In the genomic region with DNA sequence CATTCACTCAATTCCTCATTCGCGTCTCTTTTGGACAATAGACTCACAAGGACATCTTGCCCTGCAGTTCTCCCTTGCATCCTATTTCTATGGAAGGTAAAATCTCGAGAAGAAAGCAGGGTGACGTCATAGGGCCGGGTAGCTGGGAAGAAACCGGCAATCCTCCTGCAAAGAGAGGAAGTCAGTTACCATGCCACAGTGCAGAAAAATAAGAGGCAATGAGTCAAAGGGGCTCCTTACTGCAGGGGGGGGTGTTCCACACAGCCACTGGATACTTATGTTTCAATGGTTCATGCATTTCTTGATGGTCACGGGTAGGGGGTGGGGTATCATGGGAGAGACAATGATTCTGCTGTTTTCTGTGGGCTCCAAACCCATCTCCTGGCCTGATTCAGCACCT, we compare ENCODE assay signal across 24 mouse cellular contexts. TPM values are rescaled to one million over a fixed set of nuclear protein-coding genes. Genes with fewer than 3 reads are reported as not detected.
DNase-seq lines count a peak whose midpoint lies in the region; ATAC-seq lines count a peak whose summit lies in the region.
"Had no signal": no experiment of that assay in that cellular context is flagged by ENCODE, and none has a peak within 500 bp of the region (broad histone marks: within the 10 kb centered on the region; RNA-seq: fewer than 3 reads in every experiment).

No protein-coding gene starts in this region.

- peak; percentile 26 for DNase-seq in kidney, postnatal 10 days
- peak; percentile 75 for DNase-seq in midbrain, embryonic 11.5 days (ENCODE audit: low spot score, missing footprints)
- DNase-seq in midbrain, embryonic 14.5 days = no peak
- DNase-seq in spleen, postnatal 10 days (ENCODE audit: low spot score in 2 of 2) = no peak
- no peak for DNase-seq in thymus, postnatal 36 days
- DNase-seq: adrenal gland, adult 2 months; adrenal gland, postnatal 10 days; adrenal gland, postnatal 25 days; cerebellum, adult 11-12 months; cerebellum, adult 2 months; cerebellum, adult 9-10 months; cerebellum, postnatal 10 days; cerebellum, postnatal 25 days had no signal

- no peak overlapping the region for H3K4me2 ChIP-seq in kidney, embryonic 14.5 days (replicated peaks; ENCODE audit: low read depth, low read length)
- no peak overlapping the region for H3K4me2 ChIP-seq in midbrain, embryonic 11.5 days
- H3K4me2 ChIP-seq in midbrain, embryonic 14.5 days (ENCODE audit: low read length) = no peak overlapping the region
- H3K4me2 ChIP-seq: embryonic facial prominence, embryonic 12.5 days; forebrain, embryonic 13.5 days; forebrain, embryonic 15.5 days had no signal

- H3K4me1 ChIP-seq in kidney, embryonic 14.5 days (ENCODE audit: control insufficient read depth, insufficient read depth, low read length) = no peaks in the 10 kb centered on the region
- no peaks in the 10 kb centered on the region for H3K4me1 ChIP-seq in midbrain, embryonic 11.5 days (ENCODE audit: control insufficient read depth, insufficient read depth, low read length)
- no peaks in the 10 kb centered on the region for H3K4me1 ChIP-seq in midbrain, embryonic 14.5 days (ENCODE audit: control insufficient read depth, insufficient read depth, low read length)
- H3K4me1 ChIP-seq: embryonic facial prominence, embryonic 10.5 days; embryonic facial prominence, embryonic 12.5 days; forebrain, embryonic 13.5 days; forebrain, embryonic 15.5 days had no signal

- H3K36me3 ChIP-seq in kidney, embryonic 14.5 days (ENCODE audit: control insufficient read depth, insufficient read depth, low read length) = no peaks in the 10 kb centered on the region
- no peaks in the 10 kb centered on the region for H3K36me3 ChIP-seq in midbrain, embryonic 11.5 days (ENCODE audit: control insufficient read depth, insufficient read depth, low read length)
- no peaks in the 10 kb centered on the region for H3K36me3 ChIP-seq in midbrain, embryonic 14.5 days (ENCODE audit: control insufficient read depth, insufficient read depth, low read length)
- H3K36me3 ChIP-seq: embryonic facial prominence, embryonic 10.5 days; embryonic facial prominence, embryonic 12.5 days; forebrain, embryonic 15.5 days had no signal

- H3K27ac ChIP-seq in kidney, embryonic 14.5 days (ENCODE audit: low read depth, low read length) = no peak overlapping the region
- H3K27ac ChIP-seq in midbrain, embryonic 11.5 days (ENCODE audit: low read depth, low read length) = no peak overlapping the region
- no peak overlapping the region for H3K27ac ChIP-seq in midbrain, embryonic 14.5 days (replicated peaks; ENCODE audit: low read depth, low read length)
- H3K27ac ChIP-seq: embryonic facial prominence, embryonic 10.5 days; embryonic facial prominence, embryonic 12.5 days; forebrain, embryonic 13.5 days; forebrain, embryonic 15.5 days had no signal

- WGBS in kidney, embryonic 14.5 days = 71% methylated on average over 7 of the region's 7 CpGs
- WGBS in midbrain, embryonic 11.5 days = 78% methylated on average over 7 of the region's 7 CpGs
- 62% methylated on average over 7 of the region's 7 CpGs for WGBS in midbrain, embryonic 14.5 days

- H3K4me3 ChIP-seq in kidney, embryonic 14.5 days (ENCODE audit: low read length) = no peak overlapping the region
- no peak overlapping the region for H3K4me3 ChIP-seq in midbrain, embryonic 11.5 days (ENCODE audit: low read depth, low read length)
- no peak overlapping the region for H3K4me3 ChIP-seq in midbrain, embryonic 14.5 days (replicated peaks; ENCODE audit: low read depth, low read length)
- H3K4me3 ChIP-seq: embryonic facial prominence, embryonic 10.5 days; embryonic facial prominence, embryonic 12.5 days; forebrain, embryonic 13.5 days; forebrain, embryonic 15.5 days had no signal

- no peaks in the 10 kb centered on the region for H3K9me3 ChIP-seq in kidney, embryonic 14.5 days (ENCODE audit: control insufficient read depth, low read length)
- no peaks in the 10 kb centered on the region for H3K9me3 ChIP-seq in midbrain, embryonic 11.5 days (ENCODE audit: control insufficient read depth, low read length)
- H3K9me3 ChIP-seq in midbrain, embryonic 14.5 days (ENCODE audit: control insufficient read depth, low read length) = no peaks in the 10 kb centered on the region
- H3K9me3 ChIP-seq: embryonic facial prominence, embryonic 12.5 days; forebrain, embryonic 13.5 days; forebrain, embryonic 15.5 days had no signal

- ATAC-seq in kidney, embryonic 14.5 days (ENCODE audit: low FRiP score, low TSS enrichment) = no peak
- no peak for ATAC-seq in midbrain, embryonic 11.5 days (ENCODE audit: low FRiP score)
- no peak for ATAC-seq in midbrain, embryonic 14.5 days (ENCODE audit: low FRiP score, low TSS enrichment)
- ATAC-seq in granulocyte monocyte progenitor cell, adult 5-6 weeks (replicated peaks; ENCODE audit: poor library complexity, severe bottlenecking) = peak; percentile 30
- ATAC-seq in megakaryocyte progenitor cell, adult 5-6 weeks (replicated peaks; ENCODE audit: poor library complexity) = peak; percentile 44
- ATAC-seq: forebrain, embryonic 13.5 days; forebrain, embryonic 15.5 days had no signal

- H3K27me3 ChIP-seq in kidney, embryonic 14.5 days (ENCODE audit: control insufficient read depth, insufficient read depth, low read length) = no peaks in the 10 kb centered on the region
- H3K27me3 ChIP-seq in midbrain, embryonic 11.5 days (ENCODE audit: control insufficient read depth, insufficient read depth, low read length) = no peaks in the 10 kb centered on the region
- no peaks in the 10 kb centered on the region for H3K27me3 ChIP-seq in midbrain, embryonic 14.5 days (ENCODE audit: control insufficient read depth, insufficient read depth, low read length)
- H3K27me3 ChIP-seq: embryonic facial prominence, embryonic 12.5 days; forebrain, embryonic 13.5 days; forebrain, embryonic 15.5 days had no signal

- no peak overlapping the region for H3K9ac ChIP-seq in kidney, embryonic 14.5 days (ENCODE audit: low read depth, low read length)
- no peak overlapping the region for H3K9ac ChIP-seq in midbrain, embryonic 11.5 days (ENCODE audit: low read length)
- H3K9ac ChIP-seq in midbrain, embryonic 14.5 days (replicated peaks; ENCODE audit: low read length) = no peak overlapping the region
- H3K9ac ChIP-seq: embryonic facial prominence, embryonic 12.5 days; forebrain, embryonic 13.5 days; forebrain, embryonic 15.5 days had no signal

RNA-seq across cellular contexts. Expression of a gene that starts 49.1 kb away (rescaled TPM):
- polyA plus RNA-seq in kidney, embryonic 14.5 days (2014; fragmentation: Nextera tagmentation; extraction: Ambion mirVana) = 0.12 TPM in 1 of 2 replicates, not detected in the other
- polyA plus RNA-seq in midbrain, embryonic 11.5 days (2014; fragmentation: Nextera tagmentation; extraction: Ambion mirVana) = not detected in 2 replicates
- not detected in 2 replicates for polyA plus RNA-seq in midbrain, embryonic 14.5 days (2014; fragmentation: Nextera tagmentation; extraction: Ambion mirVana)
- total RNA-seq in granulocyte monocyte progenitor cell, adult 5-6 weeks (2014; fragmentation: Nextera tagmentation) = not detected in 2 replicates
- not detected in 2 replicates for total RNA-seq in granulocyte monocyte progenitor cell, adult 5-6 weeks (2017)
- total RNA-seq in megakaryocyte progenitor cell, adult 5-6 weeks (2015) = not detected in 2 replicates
- not detected in 2 replicates for total RNA-seq in megakaryocyte progenitor cell, adult 5-6 weeks (2017)
- total RNA-seq: ES-E14, MEL had no signal
- polyA plus RNA-seq: cerebellum, adult 2 months; cortical plate, adult 2 months; forebrain, embryonic 11.5 days; forebrain, embryonic 13.5 days; forebrain, embryonic 15.5 days had no signal

Comparison
In these comparisons a context has a peak if more than half of its experiments do, and no peak if none do; other contexts are left out.
1. DNase-seq: peak in kidney, postnatal 10 days (single experiment) and midbrain, embryonic 11.5 days (single experiment); none in midbrain, embryonic 14.5 days (single experiment), spleen, postnatal 10 days (0 of 2) and thymus, postnatal 36 days (0 of 2).
2. ATAC-seq: peak in granulocyte monocyte progenitor cell, adult 5-6 weeks (single experiment) and megakaryocyte progenitor cell, adult 5-6 weeks (single experiment); none in kidney, embryonic 14.5 days (single experiment), midbrain, embryonic 11.5 days (single experiment) and midbrain, embryonic 14.5 days (single experiment).